27 mouse cellular contexts compared by ENCODE assay signal in genomic region chr13:57568404-57568803, GRCm38 (mm10).
"Had no signal": no experiment of that assay in that cellular context is flagged by ENCODE, and none has a peak within 500 bp of the region (broad histone marks: within the 10 kb centered on the region; RNA-seq: fewer than 3 reads in every experiment).

No protein-coding gene starts in this region.

- H3K4me3 ChIP-seq: gastrocnemius, adult 2 months; heart, embryonic 10.5 days; heart, embryonic 12.5 days; hindbrain, embryonic 10.5 days; hindbrain, embryonic 12.5 days; intestine, embryonic 15.5 days; kidney, embryonic 15.5 days; limb, embryonic 13.5 days; limb, embryonic 15.5 days had no signal

- DNase-seq: gastrocnemius, adult 2 months; gastrocnemius, postnatal 10 days; gastrocnemius, postnatal 25 days; heart, adult 18-20 months; heart, postnatal 10 days; heart, postnatal 4 days; kidney, adult 18-20 months; kidney, adult 8-10 months; kidney, postnatal 14 days; kidney, postnatal 36 days; layer of hippocampus, adult 9-11 months; layer of hippocampus, postnatal 36 days; left cerebral cortex, postnatal 4 days had no signal

- H3K27ac ChIP-seq: gastrocnemius, adult 2 months; heart, embryonic 10.5 days; hindbrain, embryonic 10.5 days; hindbrain, embryonic 12.5 days; hindbrain, embryonic 14.5 days; intestine, embryonic 15.5 days; kidney, embryonic 15.5 days; kidney, postnatal 0 days; limb, embryonic 13.5 days; limb, embryonic 15.5 days had no signal

- H3K27me3 ChIP-seq: heart, embryonic 12.5 days; hindbrain, embryonic 12.5 days; intestine, embryonic 15.5 days; kidney, embryonic 15.5 days; limb, embryonic 13.5 days; limb, embryonic 15.5 days had no signal

- H3K4me1 ChIP-seq: heart, embryonic 10.5 days; heart, embryonic 12.5 days; hindbrain, embryonic 12.5 days; intestine, embryonic 15.5 days; kidney, embryonic 15.5 days; limb, embryonic 13.5 days; limb, embryonic 15.5 days had no signal

- H3K4me2 ChIP-seq: heart, embryonic 12.5 days; hindbrain, embryonic 12.5 days; hindbrain, embryonic 14.5 days; intestine, embryonic 15.5 days; kidney, embryonic 15.5 days; limb, embryonic 13.5 days; limb, embryonic 15.5 days; liver, embryonic 11.5 days had no signal

- H3K9me3 ChIP-seq: heart, embryonic 10.5 days; heart, embryonic 12.5 days; hindbrain, embryonic 10.5 days; hindbrain, embryonic 12.5 days; intestine, embryonic 15.5 days; kidney, embryonic 15.5 days; limb, embryonic 13.5 days; limb, embryonic 15.5 days had no signal

- ATAC-seq: hindbrain, embryonic 16.5 days; inflammation-experienced regulatory T-cells, adult 6 months; intestine, embryonic 15.5 days; intestine, postnatal 0 days had no signal

- H3K9ac ChIP-seq: heart, embryonic 12.5 days; hindbrain, embryonic 12.5 days; hindbrain, embryonic 14.5 days; intestine, embryonic 15.5 days; kidney, embryonic 15.5 days; limb, embryonic 13.5 days; limb, embryonic 15.5 days had no signal

- H3K36me3 ChIP-seq: heart, embryonic 10.5 days; heart, embryonic 12.5 days; hindbrain, embryonic 10.5 days; hindbrain, embryonic 12.5 days; intestine, embryonic 15.5 days; kidney, embryonic 15.5 days; limb, embryonic 13.5 days; limb, embryonic 15.5 days had no signal
